ENCODE assay signal across 12 mouse cellular contexts in genomic region chr13:96570313-96571015, GRCm38 (mm10). TPM values are rescaled to one million over a fixed set of nuclear protein-coding genes. Genes with fewer than 3 reads are reported as not detected.
DNase-seq lines count a peak whose midpoint lies in the region; ATAC-seq and TF ChIP-seq lines count a peak whose summit lies in the region.
"Had no signal": no experiment of that assay in that cellular context is flagged by ENCODE, and none has a peak within 500 bp of the region (broad histone marks: within the 10 kb centered on the region; RNA-seq: fewer than 3 reads in every experiment).

No protein-coding gene starts in this region.

- no peak overlapping the region for H3K9ac ChIP-seq in lung, postnatal 0 days (replicated peaks; ENCODE audit: low read depth)
- H3K9ac ChIP-seq in kidney, embryonic 14.5 days (ENCODE audit: low read depth, low read length), result no peak overlapping the region
- H3K9ac ChIP-seq in liver, embryonic 12.5 days, result no peak overlapping the region
- H3K9ac ChIP-seq: limb, embryonic 15.5 days had no signal

- H3K4me2 ChIP-seq in lung, postnatal 0 days (replicated peaks; ENCODE audit: low read depth, low read length), result no peak overlapping the region
- H3K4me2 ChIP-seq in kidney, embryonic 14.5 days (replicated peaks; ENCODE audit: low read depth, low read length), result 0 out of 2 replicates have a peak overlapping the region, but pooled peaks have one; percentile 1
- H3K4me2 ChIP-seq in liver, embryonic 12.5 days, result 0 out of 2 replicates have a peak overlapping the region, but pooled peaks have one; percentile 1
- H3K4me2 ChIP-seq: limb, embryonic 15.5 days had no signal

- DNase-seq in lung, postnatal 0 days (ENCODE audit: low spot score), result no peak
- DNase-seq in lung, postnatal 25 days (ENCODE audit: low spot score), result no peak
- peak; percentile 90 for DNase-seq in yolk sac, embryonic 10.5 days (ENCODE audit: low spot score)
- DNase-seq in left cerebral cortex, postnatal 10 days (ENCODE audit: extremely low spot score in 1 of 2, low spot score in 2 of 2), result no peak
- DNase-seq in frontal cortex, postnatal 14 days (ENCODE audit: low spot score in 2 of 2), result no peak
- DNase-seq: adrenal gland, adult 8-10 months; gastrocnemius, postnatal 36 days; heart, postnatal 10 days; thymus, postnatal 25 days had no signal

- no peak for TF ChIP-seq EP300 in lung, postnatal 0 days (IDR thresholded peaks at IDR 0.05)

- no peaks in the 10 kb centered on the region for H3K36me3 ChIP-seq in lung, postnatal 0 days (ENCODE audit: insufficient read depth, low read length)
- no peaks in the 10 kb centered on the region for H3K36me3 ChIP-seq in kidney, embryonic 14.5 days (ENCODE audit: control insufficient read depth, insufficient read depth, low read length)
- peaks cover 9% of the 10 kb centered on the region for H3K36me3 ChIP-seq in liver, embryonic 12.5 days

- TF ChIP-seq CTCF in lung, postnatal 0 days (IDR thresholded peaks at IDR 0.05), result no peak

- ATAC-seq in lung, postnatal 0 days, result peak; percentile 40
- ATAC-seq in kidney, embryonic 14.5 days (ENCODE audit: low FRiP score, low TSS enrichment), result peak; percentile 72
- peak; percentile 80 for ATAC-seq in liver, embryonic 12.5 days

- 31% methylated on average over 10 of the region's 10 CpGs for WGBS in lung, postnatal 0 days
- WGBS in kidney, embryonic 14.5 days, result 33% methylated on average over 10 of the region's 10 CpGs
- 66% methylated on average over 10 of the region's 10 CpGs for WGBS in liver, embryonic 12.5 days (ENCODE audit: insufficient replicate concordance)

- no peak overlapping the region for H3K27ac ChIP-seq in lung, postnatal 0 days (ENCODE audit: low read length)
- H3K27ac ChIP-seq in kidney, embryonic 14.5 days (ENCODE audit: low read depth, low read length), result peak overlapping the region; percentile 6; the same call in 1 of the 2 replicates
- H3K27ac ChIP-seq in liver, embryonic 12.5 days, result peak overlapping the region; percentile 69
- H3K27ac ChIP-seq: limb, embryonic 15.5 days had no signal

- no peak overlapping the region for H3K4me3 ChIP-seq in lung, postnatal 0 days (ENCODE audit: low read depth, low read length)
- no peak overlapping the region for H3K4me3 ChIP-seq in kidney, embryonic 14.5 days (ENCODE audit: low read length)
- no peak overlapping the region for H3K4me3 ChIP-seq in liver, embryonic 12.5 days
- H3K4me3 ChIP-seq: limb, embryonic 15.5 days had no signal

- intact Hi-C loops in left cerebral cortex, postnatal 10 days (cut with DNase I), result no loop called here

- H3K4me1 ChIP-seq in lung, postnatal 0 days (ENCODE audit: insufficient read depth, low read depth, low read length), result peaks cover 5% of the 10 kb centered on the region; the same call in 1 of the 2 replicates
- peaks cover 9% of the 10 kb centered on the region for H3K4me1 ChIP-seq in kidney, embryonic 14.5 days (ENCODE audit: control insufficient read depth, insufficient read depth, low read length)
- peaks cover 17% of the 10 kb centered on the region for H3K4me1 ChIP-seq in liver, embryonic 12.5 days
- H3K4me1 ChIP-seq: limb, embryonic 15.5 days had no signal

- H3K9me3 ChIP-seq in lung, postnatal 0 days (ENCODE audit: low read length), result no peaks in the 10 kb centered on the region
- H3K9me3 ChIP-seq in kidney, embryonic 14.5 days (ENCODE audit: control insufficient read depth, low read length), result no peaks in the 10 kb centered on the region
- H3K9me3 ChIP-seq in liver, embryonic 12.5 days (replicated peaks), result no peaks in the 10 kb centered on the region
- H3K9me3 ChIP-seq: limb, embryonic 15.5 days had no signal

- no peaks in the 10 kb centered on the region for H3K27me3 ChIP-seq in lung, postnatal 0 days (replicated peaks; ENCODE audit: insufficient read depth, low read length)
- H3K27me3 ChIP-seq in kidney, embryonic 14.5 days (ENCODE audit: control insufficient read depth, insufficient read depth, low read length), result no peaks in the 10 kb centered on the region
- H3K27me3 ChIP-seq in liver, embryonic 12.5 days (replicated peaks), result no peaks in the 10 kb centered on the region
- H3K27me3 ChIP-seq: limb, embryonic 15.5 days had no signal

RNA-seq across cellular contexts. Expression of gene Col4a3bp, which starts 28.0 kb away (rescaled TPM):
- polyA plus RNA-seq in lung, postnatal 0 days (2015; fragmentation: Nextera tagmentation; extraction: Ambion mirVana), result 10.0 and 12.9 TPM in 2 replicates
- polyA plus RNA-seq in kidney, embryonic 14.5 days (2014; fragmentation: Nextera tagmentation; extraction: Ambion mirVana), result 8.4 and 13.4 TPM in 2 replicates
- polyA plus RNA-seq in liver, embryonic 12.5 days (2016; fragmentation: Nextera tagmentation; extraction: Ambion mirVana), result 6.7 and 7.5 TPM in 2 replicates
- 10 to 100 TPM; 57.8 to 63.2 TPM for total RNA-seq in left cerebral cortex, postnatal 10 days (2021)

RNA-seq across cellular contexts. Expression of gene Polk, which starts 28.1 kb away (rescaled TPM):
- 4.6 and 5.0 TPM in 2 replicates for polyA plus RNA-seq in lung, postnatal 0 days (2015; fragmentation: Nextera tagmentation; extraction: Ambion mirVana)
- polyA plus RNA-seq in kidney, embryonic 14.5 days (2014; fragmentation: Nextera tagmentation; extraction: Ambion mirVana), result 5.4 and 10.8 TPM in 2 replicates
- 6.2 and 6.9 TPM in 2 replicates for polyA plus RNA-seq in liver, embryonic 12.5 days (2016; fragmentation: Nextera tagmentation; extraction: Ambion mirVana)
- total RNA-seq in left cerebral cortex, postnatal 10 days (2021), result 10 to 100 TPM in 1 of 2 experiments, 1 to 10 TPM in 1; 9.7 to 11.0 TPM
